ENCODE assay signal across 8 mouse cellular contexts in the genomic region with DNA sequence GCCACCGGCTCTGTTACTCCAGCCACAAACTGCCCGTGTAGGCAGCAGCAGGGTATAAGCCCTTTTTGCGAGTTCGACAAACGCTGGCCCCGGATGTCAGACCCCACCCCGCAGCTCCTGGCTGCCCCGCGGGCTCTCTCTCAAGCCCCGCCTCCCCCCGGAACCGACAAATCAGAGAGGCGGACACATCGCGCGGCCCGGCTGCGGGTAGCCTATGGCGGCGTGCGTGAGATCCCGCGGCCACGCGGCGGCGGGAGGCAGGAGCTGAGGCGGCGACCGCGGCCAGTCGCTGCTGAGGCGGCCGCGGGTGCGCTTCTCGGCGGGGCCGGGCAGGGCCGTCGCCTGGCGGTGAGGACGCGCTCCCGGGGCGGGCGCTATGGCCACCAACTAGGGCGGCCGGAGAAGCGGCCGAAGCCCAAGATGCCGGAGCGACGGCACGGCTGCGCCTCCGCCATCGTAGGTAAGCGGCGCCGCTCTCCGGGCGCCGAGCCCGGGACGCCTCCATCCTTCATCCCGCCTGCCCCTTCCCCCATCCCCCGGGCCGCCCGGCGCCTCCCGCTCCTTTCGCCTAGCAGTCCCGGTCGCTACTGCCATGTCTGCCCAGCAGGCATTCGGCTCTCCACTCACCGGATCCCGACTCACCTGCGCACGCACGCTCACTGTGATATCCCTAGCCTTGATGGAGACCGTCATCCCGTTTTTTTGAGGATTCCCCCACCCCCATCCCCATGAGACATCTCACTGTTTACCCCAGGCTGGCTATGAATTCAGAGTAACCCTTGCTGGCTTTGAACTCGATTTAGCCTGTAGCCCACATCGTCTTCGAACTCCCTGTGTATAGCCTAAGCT. TPM values are rescaled to one million over a fixed set of nuclear protein-coding genes. Genes with fewer than 3 reads are reported as not detected.
DNase-seq lines count a peak whose midpoint lies in the region; ATAC-seq and TF ChIP-seq lines count a peak whose summit lies in the region.

No protein-coding gene starts in this region.

- 1% methylated on average over 69 of the region's 86 CpGs for WGBS in heart, embryonic 14.5 days
- WGBS in liver, embryonic 11.5 days: 1% methylated on average over 86 of the region's 86 CpGs

- H3K27me3 ChIP-seq in heart, embryonic 14.5 days (ENCODE audit: control insufficient read depth, insufficient read depth, low read length): peaks cover 16% of the 10 kb centered on the region
- no peaks in the 10 kb centered on the region for H3K27me3 ChIP-seq in liver, embryonic 11.5 days (replicated peaks; ENCODE audit: control insufficient read depth, insufficient read depth, low read length)
- no peaks in the 10 kb centered on the region for H3K27me3 ChIP-seq in myocyte (ENCODE audit: control insufficient read depth, insufficient read depth, insufficient read length)

- H3ac ChIP-seq in myocyte (ENCODE audit: control insufficient read depth, insufficient read length): peak overlapping the region; percentile 92

- H3K4me2 ChIP-seq in heart, embryonic 14.5 days (ENCODE audit: low read length): peak overlapping the region; percentile 99
- peak overlapping the region; percentile 86 for H3K4me2 ChIP-seq in liver, embryonic 11.5 days
- H3K4me2 ChIP-seq in myocyte (ENCODE audit: low read depth): peak overlapping the region; percentile 91

- 0 out of 2 replicates have a peak, but pooled peaks cover 5% of the 10 kb centered on the region for H3K9me3 ChIP-seq in heart, embryonic 14.5 days (ENCODE audit: control insufficient read depth, low read length)
- peaks cover 3% of the 10 kb centered on the region; the same call in 1 of the 2 replicates for H3K9me3 ChIP-seq in liver, embryonic 11.5 days (ENCODE audit: control insufficient read depth, low read length)

- no peaks in the 10 kb centered on the region for H3K36me3 ChIP-seq in heart, embryonic 14.5 days (ENCODE audit: control insufficient read depth, insufficient read depth, low read length)
- H3K36me3 ChIP-seq in liver, embryonic 11.5 days (ENCODE audit: control insufficient read depth, insufficient read depth, low read length): 0 out of 2 replicates have a peak, but pooled peaks cover 2% of the 10 kb centered on the region
- no peaks in the 10 kb centered on the region for H3K36me3 ChIP-seq in myocyte (ENCODE audit: control insufficient read depth, insufficient read depth)

- peak overlapping the region; percentile 75 for H3K4me3 ChIP-seq in brown adipose tissue, adult 24 weeks (ENCODE audit: insufficient read depth, low read depth, low read length)
- peak overlapping the region; percentile 64 to 72 for H3K4me3 ChIP-seq in heart, embryonic 14.5 days (ENCODE audit: control insufficient read depth in 1 of 2, insufficient read depth in 1 of 2, low read depth in 1 of 2, low read length in 2 of 2)
- peak overlapping the region; percentile 76 for H3K4me3 ChIP-seq in liver, embryonic 11.5 days (ENCODE audit: low read depth, low read length)
- H3K4me3 ChIP-seq in myocyte: peak overlapping the region; percentile 35

- peak; percentile 87 for DNase-seq in CD4-positive helper T cell, adult 2 months (ENCODE audit: low read depth, low spot score)
- peak; percentile 96 for DNase-seq in kidney, postnatal 10 days
- peak; percentile 93 for DNase-seq in liver, embryonic 11.5 days (ENCODE audit: low spot score)
- peak; percentile 92 to 97 for DNase-seq in spleen, postnatal 4 days (ENCODE audit: low spot score in 2 of 2)

- ATAC-seq in erythroid progenitor cell, adult 5-6 weeks (replicated peaks; ENCODE audit: low FRiP score, poor library complexity, severe bottlenecking): peak; percentile 93
- peak; percentile 93 for ATAC-seq in heart, embryonic 14.5 days (ENCODE audit: insufficient number of reproducible peaks, insufficient read depth, low FRiP score, low read depth)
- ATAC-seq in liver, embryonic 11.5 days (replicated peaks; ENCODE audit: low FRiP score): peak; percentile 92

- H3K27ac ChIP-seq in brown adipose tissue, adult 24 weeks (replicated peaks; ENCODE audit: low read depth, low read length): peak overlapping the region; percentile 72
- H3K27ac ChIP-seq in heart, embryonic 14.5 days (replicated peaks in 1 of 2; ENCODE audit: control insufficient read depth in 1 of 2, insufficient read depth in 1 of 2, low read depth in 2 of 2, low read length in 2 of 2): peak overlapping the region in 1 of 2 experiments; percentile 55; a peak in 2 of 4 replicates
- H3K27ac ChIP-seq in liver, embryonic 11.5 days (ENCODE audit: low read depth, low read length): peak overlapping the region; percentile 46; the same call in 1 of the 2 replicates

- peak overlapping the region; percentile 88 for H3K9ac ChIP-seq in heart, embryonic 14.5 days (ENCODE audit: low read length)
- H3K9ac ChIP-seq in liver, embryonic 11.5 days (ENCODE audit: low read depth, low read length): peak overlapping the region; percentile 84

- H3K4me1 ChIP-seq in brown adipose tissue, adult 24 weeks (ENCODE audit: control insufficient read depth, insufficient read depth, insufficient read length, low read length): peaks cover 29% of the 10 kb centered on the region
- H3K4me1 ChIP-seq in heart, embryonic 14.5 days (ENCODE audit: control insufficient read depth in 2 of 2, insufficient read depth in 2 of 2, low read length in 2 of 2): peaks cover 2 to 5% of the 10 kb centered on the region in 2 experiments; a peak in 3 of 4 replicates
- H3K4me1 ChIP-seq in liver, embryonic 11.5 days (replicated peaks; ENCODE audit: control insufficient read depth, insufficient read depth, low read length): peaks cover 9% of the 10 kb centered on the region

- no peaks in the 10 kb centered on the region for H3K79me2 ChIP-seq in myocyte (ENCODE audit: control insufficient read depth, insufficient read depth)

- peak; percentile 92 for TF ChIP-seq POLR2A in myocyte (IDR thresholded peaks at IDR 0.05; ENCODE audit: insufficient read length, low read depth)

TF ChIP-seq in myocyte, 11 proteins besides CTCF, POLR2A, EP300 and RAD21:
- TF ChIP-seq MAX (IDR thresholded peaks at IDR 0.05; ENCODE audit: low read depth): no peak
- peak; percentile 8 for TF ChIP-seq TCF3 (IDR thresholded peaks at IDR 0.05; ENCODE audit: insufficient read length, low read depth)
- TF ChIP-seq MYOG (IDR thresholded peaks at IDR 0.05; ENCODE audit: control insufficient read depth in 1 of 3, insufficient read depth in 1 of 3, insufficient read length in 2 of 3, low read depth in 2 of 3): no peak
- TF ChIP-seq SRF (IDR thresholded peaks at IDR 0.05; ENCODE audit: control insufficient read depth, insufficient read length, low read depth): no peak
- TF ChIP-seq MYOD1 (IDR thresholded peaks at IDR 0.05; ENCODE audit: control insufficient read depth in 1 of 3, insufficient read length in 2 of 3, low read depth in 2 of 3): peak in 1 of 3 experiments; percentile 3
- TF ChIP-seq POLR2AphosphoS2 (IDR thresholded peaks at IDR 0.05; ENCODE audit: insufficient read length, low read depth): peak; percentile 74

RNA-seq across cellular contexts. Expression of a gene that starts 6.3 kb away (rescaled TPM):
- 11.6 and 14.3 TPM in 2 replicates for polyA plus RNA-seq in brown adipose tissue, adult 24 weeks (2012; ENCODE audit: insufficient read depth, insufficient read length, missing spikeins)
- 5.0 and 11.7 TPM in 2 replicates for total RNA-seq in erythroid progenitor cell, adult 5-6 weeks (2015; ENCODE audit: low replicate concordance)
- total RNA-seq in erythroid progenitor cell, adult 5-6 weeks (2017; ENCODE audit: low replicate concordance): 4.5 and 9.1 TPM in 2 replicates
- polyA plus RNA-seq in heart, embryonic 14.5 days (2014; fragmentation: Nextera tagmentation; extraction: Ambion mirVana): 23.0 and 24.5 TPM in 2 replicates
- polyA plus RNA-seq in liver, embryonic 11.5 days (2014; fragmentation: Nextera tagmentation; extraction: Ambion mirVana): 54.0 and 58.2 TPM in 2 replicates
- polyA plus RNA-seq in myocyte (2012; fragmentation: generic; extraction: Trizol): 9.4 TPM

RNA-seq across cellular contexts. Expression of a gene that starts 50.3 kb away (rescaled TPM):
- 21.9 and 23.3 TPM in 2 replicates for polyA plus RNA-seq in brown adipose tissue, adult 24 weeks (2012; ENCODE audit: insufficient read depth, insufficient read length, missing spikeins)
- 15.1 and 31.4 TPM in 2 replicates for total RNA-seq in erythroid progenitor cell, adult 5-6 weeks (2015; ENCODE audit: low replicate concordance)
- total RNA-seq in erythroid progenitor cell, adult 5-6 weeks (2017; ENCODE audit: low replicate concordance): 17.2 and 18.1 TPM in 2 replicates
- polyA plus RNA-seq in heart, embryonic 14.5 days (2014; fragmentation: Nextera tagmentation; extraction: Ambion mirVana): 15.1 and 16.3 TPM in 2 replicates
- polyA plus RNA-seq in liver, embryonic 11.5 days (2014; fragmentation: Nextera tagmentation; extraction: Ambion mirVana): 30.8 and 34.8 TPM in 2 replicates
- 30.8 TPM for polyA plus RNA-seq in myocyte (2012; fragmentation: generic; extraction: Trizol)

RNA-seq across cellular contexts. Expression of a gene that starts 50.4 kb away (rescaled TPM):
- 23.4 and 27.8 TPM in 2 replicates for polyA plus RNA-seq in brown adipose tissue, adult 24 weeks (2012; ENCODE audit: insufficient read depth, insufficient read length, missing spikeins)
- 8.6 and 10.9 TPM in 2 replicates for total RNA-seq in erythroid progenitor cell, adult 5-6 weeks (2015; ENCODE audit: low replicate concordance)
- 1.8 TPM in 1 of 2 replicates, not detected in the other for total RNA-seq in erythroid progenitor cell, adult 5-6 weeks (2017; ENCODE audit: low replicate concordance)
- polyA plus RNA-seq in heart, embryonic 14.5 days (2014; fragmentation: Nextera tagmentation; extraction: Ambion mirVana): 16.4 and 19.3 TPM in 2 replicates
- 51.8 and 61.0 TPM in 2 replicates for polyA plus RNA-seq in liver, embryonic 11.5 days (2014; fragmentation: Nextera tagmentation; extraction: Ambion mirVana)
- polyA plus RNA-seq in myocyte (2012; fragmentation: generic; extraction: Trizol): 45.8 TPM
